Mouse (Mus musculus): ENCODE results near the gene Gm49387.

The Gm49387 gene

GRCm38 (mm10) chr14:31531506-31532148 lies 109.1 kb downstream of the Gm49387 start:
- no peak for DNase-seq (ENCODE audit: low read depth, low spot score)

- no peak for DNase-seq (ENCODE audit: low read depth, low spot score)
These were observed 109.8 kb downstream of the Gm49387 start for GRCm38 (mm10) chr14:31530847-31531246.

GRCm38 (mm10) chr14:31525040-31525810 lies 115.5 kb downstream of the Gm49387 start:
- DNase-seq (ENCODE audit: low read depth, low spot score), result no peak

- DNase-seq (ENCODE audit: low read depth, low spot score), result no peak
These were observed 119.4 kb downstream of the Gm49387 start for GRCm38 (mm10) chr14:31521318-31521717.

DNA sequence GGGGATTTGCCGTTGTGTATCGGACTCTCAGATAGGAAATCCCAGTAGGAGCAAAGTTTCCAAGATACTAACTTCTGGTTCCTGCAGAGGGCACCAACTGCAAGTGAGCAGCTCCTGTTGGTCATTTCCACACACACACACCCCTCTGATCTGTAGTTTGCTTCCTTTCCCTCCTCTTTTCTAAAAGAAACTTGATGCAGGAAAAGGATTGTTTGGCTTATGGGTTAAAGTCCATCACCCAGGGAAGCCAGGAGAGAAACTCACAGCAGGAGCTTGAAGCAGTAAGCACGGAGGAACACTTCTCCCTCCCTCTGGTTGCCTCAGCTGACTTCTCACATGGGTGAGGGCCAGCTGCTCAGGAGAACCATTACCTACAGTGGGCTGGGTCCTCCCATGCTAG lies 121.5 kb downstream of the Gm49387 start:
- no peak for DNase-seq (ENCODE audit: low read depth, low spot score)

GRCm38 (mm10) chr14:31515895-31516294 lies 124.8 kb downstream of the Gm49387 start:
- no peak for DNase-seq (ENCODE audit: low read depth, low spot score)

- no peak for DNase-seq (ENCODE audit: low read depth, low spot score)
These were observed 130.4 kb downstream of the Gm49387 start for GRCm38 (mm10) chr14:31510322-31510721.

- DNase-seq (ENCODE audit: low read depth, low spot score), result no peak
These were observed 130.8 kb downstream of the Gm49387 start for GRCm38 (mm10) chr14:31509911-31510310.

- no peak for DNase-seq (ENCODE audit: low read depth, low spot score)
These were observed 134.2 kb downstream of the Gm49387 start for GRCm38 (mm10) chr14:31506456-31506855.

DNA sequence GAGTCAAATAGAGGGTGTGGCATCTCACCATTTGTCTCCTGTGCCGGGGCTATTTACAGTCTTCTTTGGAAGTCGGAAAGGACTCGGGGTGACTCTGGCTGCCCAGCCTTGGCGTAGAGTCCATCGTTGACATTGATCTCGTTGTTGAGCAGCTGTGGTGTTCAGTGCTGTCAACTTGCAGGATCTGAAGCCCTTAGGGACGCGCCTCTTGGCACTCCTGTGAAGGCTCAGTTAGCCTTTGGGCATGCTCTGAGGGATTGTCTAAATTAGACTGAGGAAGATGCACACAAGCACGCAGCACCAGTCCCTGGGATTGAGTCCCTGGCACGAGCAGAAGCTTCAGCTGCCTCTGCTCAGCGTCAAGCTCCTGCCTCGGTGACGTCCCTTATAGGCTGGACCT lies 137.3 kb downstream of the Gm49387 start:
- no peak for DNase-seq (ENCODE audit: low read depth, low spot score)
